Mouse (Mus musculus) common myeloid progenitor, adult 5-6 weeks (primary cell): ENCODE measurements around the gene Rab6b. TPM values are rescaled to one million over a fixed set of nuclear protein-coding genes. Genes with fewer than 3 reads are reported as not detected.

Experiments used
- ATAC-seq: replicated peaks from 2 replicates; pipeline ENCODE4 v1.8.0; 2016; ENCODE audit warnings: low read depth, mild to moderate bottlenecking, moderate TSS enrichment, inconsistent platforms; ENCODE audit not compliant: poor library complexity, severe bottlenecking
- total RNA-seq: library from RNA; stranded (forward); fragments of 200-1000, 187-1606 nt; gene quantifications from 2 replicates; pipeline ENCODE4 v1.2.3, GENCODE M21; 2017

The Rab6b gene
- total RNA-seq, 1 experiment from 2014 or later = 2.1 TPM

- ATAC-seq = peak; percentile 97
Observed at GRCm38 (mm10) chr9:103092248-103092647, 19.3 kb upstream of the Rab6b start.

GRCm38 (mm10) chr9:103093681-103094080, 17.9 kb upstream of the Rab6b start:
- ATAC-seq = no peak

GRCm38 (mm10) chr9:103108341-103108798, 3.2 kb upstream of the Rab6b start:
- peak; percentile 37; the same call in 1 of the 2 replicates for ATAC-seq

- no peak for ATAC-seq
Observed at GRCm38 (mm10) chr9:103108943-103109670, 2.5 kb upstream of the Rab6b start.

- no peak for ATAC-seq
Observed at GRCm38 (mm10) chr9:103109911-103110310, 1.7 kb upstream of the Rab6b start.

- ATAC-seq = no peak; the same call in 1 of the 2 replicates
Observed at GRCm38 (mm10) chr9:103110727-103111501, 673 bp upstream of the Rab6b start.

GRCm38 (mm10) chr9:103112471-103113271, 1.1 kb downstream of the Rab6b start:
- ATAC-seq = no peak

- no peak for ATAC-seq
Observed at GRCm38 (mm10) chr9:103113351-103113750, 1.8 kb downstream of the Rab6b start.

GRCm38 (mm10) chr9:103114326-103114725, 2.7 kb downstream of the Rab6b start:
- ATAC-seq = no peak

- no peak for ATAC-seq
Observed at GRCm38 (mm10) chr9:103114901-103115300, 3.3 kb downstream of the Rab6b start.

GRCm38 (mm10) chr9:103116941-103117340, 5.4 kb downstream of the Rab6b start:
- no peak for ATAC-seq

- no peak for ATAC-seq
Observed at GRCm38 (mm10) chr9:103117495-103117894, 5.9 kb downstream of the Rab6b start.

- ATAC-seq = no peak
Observed at GRCm38 (mm10) chr9:103117951-103118350, 6.4 kb downstream of the Rab6b start.

- no peak for ATAC-seq
Observed at GRCm38 (mm10) chr9:103118651-103119275, 7.2 kb downstream of the Rab6b start.

GRCm38 (mm10) chr9:103119781-103120180, 8.2 kb downstream of the Rab6b start:
- ATAC-seq = no peak

GRCm38 (mm10) chr9:103120231-103120630, 8.6 kb downstream of the Rab6b start:
- ATAC-seq = 0 out of 2 replicates have a peak, but pooled peaks have one; percentile 22

GRCm38 (mm10) chr9:103121546-103121945, 10.0 kb downstream of the Rab6b start:
- ATAC-seq = no peak

GRCm38 (mm10) chr9:103124746-103125145, 13.2 kb downstream of the Rab6b start:
- ATAC-seq = no peak

GRCm38 (mm10) chr9:103133493-103134124, 22.0 kb downstream of the Rab6b start:
- no peak for ATAC-seq
